ENCODE assay signal across 10 mouse cellular contexts in the genomic region with DNA sequence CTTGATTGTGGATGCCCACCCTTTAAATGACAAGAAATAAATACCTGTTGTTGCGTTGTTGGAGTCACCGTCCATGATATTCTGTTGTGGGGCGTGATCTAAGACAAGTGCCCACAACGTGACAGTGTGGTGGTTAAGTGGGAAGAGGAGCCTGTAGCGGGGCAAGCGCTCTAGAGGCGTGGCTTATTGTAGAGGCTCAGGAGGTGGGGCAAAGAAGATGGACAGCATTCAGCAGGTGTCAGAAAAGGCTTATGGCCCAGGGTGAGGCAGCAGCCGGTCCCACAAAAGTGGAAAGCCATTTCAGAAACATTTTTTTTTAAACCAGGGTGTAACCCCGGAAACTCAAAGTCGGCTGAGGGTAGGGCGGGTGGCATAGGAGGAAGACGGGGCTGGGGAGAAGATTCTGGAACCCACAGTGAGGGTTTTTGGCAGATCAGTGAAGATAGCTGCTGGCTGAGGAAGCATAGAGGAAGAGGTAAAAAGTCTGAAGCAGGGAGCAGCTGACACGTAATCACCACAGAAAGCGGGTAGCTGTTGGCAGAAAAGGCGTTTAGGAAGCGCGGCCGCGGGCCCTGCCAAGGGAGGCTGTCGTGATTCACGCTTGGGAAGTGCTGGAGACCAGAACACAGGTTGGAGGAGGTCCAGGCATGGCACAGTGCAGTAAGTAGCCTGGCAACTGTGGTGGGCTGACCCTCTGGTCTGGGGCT. TPM values are rescaled to one million over a fixed set of nuclear protein-coding genes. Genes with fewer than 3 reads are reported as not detected.
DNase-seq lines count a peak whose midpoint lies in the region; ATAC-seq and TF ChIP-seq lines count a peak whose summit lies in the region.
"Had no signal": no experiment of that assay in that cellular context is flagged by ENCODE, and none has a peak within 500 bp of the region (broad histone marks: within the 10 kb centered on the region; RNA-seq: fewer than 3 reads in every experiment).

No protein-coding gene starts in this region.

- in situ Hi-C loops in Patski (cut with MboI; ENCODE audit: low pct_unique_long_range_greater_than_20kb) = loop anchor here (5.0 kb wide), 1 partner anchor 105 kb away; no protein-coding TSS in a partner anchor

- H3K36me3 ChIP-seq in liver, postnatal 0 days (replicated peaks; ENCODE audit: insufficient read depth, low read length) = no peaks in the 10 kb centered on the region
- H3K36me3 ChIP-seq: embryonic facial prominence, embryonic 12.5 days; limb, embryonic 15.5 days had no signal

- no peak overlapping the region for H3K27ac ChIP-seq in liver, postnatal 0 days (ENCODE audit: low read depth)
- H3K27ac ChIP-seq: embryonic facial prominence, embryonic 12.5 days; limb, embryonic 15.5 days had no signal

- H3K4me2 ChIP-seq in liver, postnatal 0 days (ENCODE audit: low read depth, low read length) = peak overlapping the region; percentile 34; the same call in 1 of the 2 replicates
- H3K4me2 ChIP-seq: embryonic facial prominence, embryonic 12.5 days; limb, embryonic 15.5 days had no signal

- POLR2A ChIA-PET in Patski (lab: Charles Lee) = interaction anchor here (0.7 kb wide), 1 partner anchor 66 kb away, joined by 3 read pairs; no protein-coding TSS in a partner anchor

- H3K9ac ChIP-seq in liver, postnatal 0 days (replicated peaks) = no peak overlapping the region
- H3K9ac ChIP-seq: embryonic facial prominence, embryonic 12.5 days; limb, embryonic 15.5 days had no signal

- no peak overlapping the region for H3K4me3 ChIP-seq in liver, postnatal 0 days (ENCODE audit: low read depth, low read length)
- H3K4me3 ChIP-seq: embryonic facial prominence, embryonic 12.5 days; limb, embryonic 15.5 days had no signal

- H3K4me1 ChIP-seq in liver, postnatal 0 days (ENCODE audit: insufficient read depth) = no peaks in the 10 kb centered on the region
- H3K4me1 ChIP-seq: embryonic facial prominence, embryonic 12.5 days; limb, embryonic 15.5 days had no signal

- no peak for TF ChIP-seq EP300 in liver, postnatal 0 days (IDR thresholded peaks at IDR 0.05; ENCODE audit: low read depth)

- CTCF ChIA-PET in Patski (lab: Charles Lee) = interaction anchor here (1.0 to 1.7 kb wide), 4 partner anchors 11 to 35 kb away, joined by 3 to 6 read pairs (median 3); partner anchors contain the start of gene Inpp5d

- no peak for TF ChIP-seq CTCF in liver, postnatal 0 days (IDR thresholded peaks at IDR 0.05; ENCODE audit: low read depth)
- TF ChIP-seq CTCF in Patski (IDR thresholded peaks at IDR 0.05) = no peak

- DNase-seq in liver, postnatal 0 days = no peak
- no peak for DNase-seq in liver
- peak; percentile 13 for DNase-seq in Patski (ENCODE audit: low read depth, low spot score)
- DNase-seq in cerebellum, postnatal 4 days (ENCODE audit: low spot score in 2 of 2) = peak; percentile 51 to 87
- peak; percentile 29 to 44 for DNase-seq in lung, postnatal 4 days
- peak; percentile 78 for DNase-seq in telencephalon, adult 2 months (ENCODE audit: low read depth, low spot score)
- DNase-seq in c-Kit-positive CD71-positive TER-119-positive erythroid progenitor cells, embryonic 14.5 days (ENCODE audit: low spot score) = no peak

- WGBS in liver, postnatal 0 days (ENCODE audit: insufficient replicate concordance) = 44% methylated on average over 21 of the region's 21 CpGs

- ATAC-seq in liver, postnatal 0 days = 0 out of 2 replicates have a peak, but pooled peaks have one; percentile 27
- no peak for ATAC-seq in Patski
- ATAC-seq in inflammation-experienced regulatory T-cells, adult 6 months = peak; percentile 88

- H3K9me3 ChIP-seq in liver, postnatal 0 days (ENCODE audit: low read length) = no peaks in the 10 kb centered on the region
- H3K9me3 ChIP-seq: embryonic facial prominence, embryonic 12.5 days; limb, embryonic 15.5 days had no signal

- no peaks in the 10 kb centered on the region for H3K27me3 ChIP-seq in liver, postnatal 0 days (ENCODE audit: insufficient read depth, low read length)
- no peaks in the 10 kb centered on the region for H3K27me3 ChIP-seq in Patski
- H3K27me3 ChIP-seq: embryonic facial prominence, embryonic 12.5 days; limb, embryonic 15.5 days had no signal

RNA-seq across cellular contexts. Expression of gene Inpp5d, which starts 12.6 kb away (rescaled TPM):
- 11.3 and 13.3 TPM in 2 replicates for polyA plus RNA-seq in liver, postnatal 0 days (2015; fragmentation: Nextera tagmentation; extraction: Ambion mirVana)
- polyA plus RNA-seq in Patski (2021) = 0.30 TPM
- 100 to 1,000 TPM; 124 to 158 (median 135) TPM for polyA plus RNA-seq in inflammation-experienced regulatory T-cells, adult 6 months (2017; shearing (Covaris generic))

RNA-seq across cellular contexts. Expression of gene Ngef, which starts 33.9 kb away (rescaled TPM):
- polyA plus RNA-seq in liver, postnatal 0 days (2015; fragmentation: Nextera tagmentation; extraction: Ambion mirVana) = 5.6 and 7.9 TPM in 2 replicates
- polyA plus RNA-seq in Patski (2021) = 8.6 TPM
- not detected for polyA plus RNA-seq in inflammation-experienced regulatory T-cells, adult 6 months (2017; shearing (Covaris generic))

Comparison
In these comparisons a context has a peak if more than half of its experiments do, and no peak if none do; other contexts are left out.
1. DNase-seq: peak in Patski (single experiment), cerebellum, postnatal 4 days (2 of 2), lung, postnatal 4 days (2 of 2) and telencephalon, adult 2 months (single experiment); none in liver, postnatal 0 days (single experiment), liver (single experiment) and c-Kit-positive CD71-positive TER-119-positive erythroid progenitor cells, embryonic 14.5 days (single experiment).